Mouse (Mus musculus): ENCODE data around the gene Ipo13. TPM values are rescaled to one million over a fixed set of nuclear protein-coding genes. Genes with fewer than 3 reads are reported as not detected.
A peak's percentile ranks its signal among the peaks of the same experiment; 100 is the strongest.

Gene Ipo13
- total and polyA plus RNA-seq, 2 experiments from 2014 or later: 39.9 to 46.0 TPM

DNA sequence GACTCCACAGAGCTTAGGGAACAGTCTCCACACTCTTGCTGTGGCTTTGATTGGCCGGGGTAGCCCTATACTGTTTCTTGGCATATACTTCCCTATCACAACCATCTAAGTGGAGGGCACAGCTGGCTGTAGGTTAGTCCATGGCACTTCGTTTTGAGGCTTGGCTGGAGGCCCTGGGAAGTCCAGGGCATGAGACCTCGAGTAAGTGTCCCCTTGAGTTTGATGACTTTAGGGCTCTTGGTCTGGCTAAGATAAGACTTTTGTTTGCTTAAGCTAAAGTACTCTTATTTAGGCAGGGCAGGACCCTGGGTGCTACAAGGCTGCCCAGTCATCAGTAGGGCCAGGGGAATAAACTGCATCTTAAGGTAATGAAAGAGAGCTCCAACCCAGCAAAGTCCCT, 16.7 kb downstream of the Ipo13 start:
- DNase-seq (ENCODE audit: low spot score) (no peak), ATAC-seq (ENCODE audit: low FRiP score) (no peak)
- Histone ChIP-seq H3K4me1 (ENCODE audit: insufficient read depth, low read length) (no peaks in the 10 kb centered on the region), H3K4me2 (ENCODE audit: low read depth, low read length, poor library complexity, severe bottlenecking) (no peak overlapping the region), H3K9ac (replicated peaks; ENCODE audit: low read length, poor library complexity, severe bottlenecking) (no peak overlapping the region), H3K4me3 (ENCODE audit: low read depth, low read length) (no peak overlapping the region), H3K27me3 (ENCODE audit: insufficient read depth, low read length) (no peaks in the 10 kb centered on the region), H3K36me3 (ENCODE audit: insufficient read depth, low read length) (peaks cover 79% of the 10 kb centered on the region), H3K9me3 (ENCODE audit: low read length) (no peaks in the 10 kb centered on the region), H3K27ac (ENCODE audit: low read depth, low read length) (no peak overlapping the region)
- 88% methylated on average over 3 of the region's 3 CpGs for WGBS
- no peak for TF ChIP-seq CTCF (IDR thresholded peaks at IDR 0.05)

DNA sequence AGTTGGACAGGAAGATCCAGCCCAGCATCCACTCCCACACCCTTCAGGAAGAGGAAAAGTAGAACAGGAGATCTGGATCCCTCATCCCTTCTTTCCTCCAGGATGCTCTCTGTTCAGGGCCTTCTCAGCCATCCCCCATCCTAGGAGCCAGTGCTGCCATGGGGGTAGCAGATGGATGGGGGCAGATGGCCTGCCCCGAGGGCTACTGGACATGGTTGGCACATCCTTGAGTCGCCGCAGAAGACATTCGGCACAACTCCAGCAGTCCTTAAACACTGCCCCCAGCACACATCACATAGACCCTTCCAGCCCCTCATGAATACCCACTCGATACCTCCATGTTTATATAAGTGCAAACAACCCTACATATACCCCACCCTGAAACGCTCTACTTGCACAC, 18.8 kb downstream of the Ipo13 start:
- no peak overlapping the region for H3K27ac ChIP-seq (ENCODE audit: low read depth, low read length)
- no peaks in the 10 kb centered on the region for H3K9me3 ChIP-seq (ENCODE audit: low read length)
- no peak overlapping the region for H3K4me2 ChIP-seq (ENCODE audit: low read depth, low read length, poor library complexity, severe bottlenecking)
- ATAC-seq (ENCODE audit: low FRiP score) (no peak), DNase-seq (ENCODE audit: low spot score) (no peak)
- no peak for TF ChIP-seq CTCF (IDR thresholded peaks at IDR 0.05)
- H3K4me3 ChIP-seq (ENCODE audit: low read depth, low read length): no peak overlapping the region
- H3K27me3 ChIP-seq (ENCODE audit: insufficient read depth, low read length): no peaks in the 10 kb centered on the region
- WGBS: 96% methylated on average over 6 of the region's 6 CpGs
- peaks cover 3% of the 10 kb centered on the region; the same call in 1 of the 2 replicates for H3K4me1 ChIP-seq (ENCODE audit: insufficient read depth, low read length)
- H3K9ac ChIP-seq (replicated peaks; ENCODE audit: low read length, poor library complexity, severe bottlenecking): no peak overlapping the region
- H3K36me3 ChIP-seq (ENCODE audit: insufficient read depth, low read length): peaks cover 58% of the 10 kb centered on the region

DNA sequence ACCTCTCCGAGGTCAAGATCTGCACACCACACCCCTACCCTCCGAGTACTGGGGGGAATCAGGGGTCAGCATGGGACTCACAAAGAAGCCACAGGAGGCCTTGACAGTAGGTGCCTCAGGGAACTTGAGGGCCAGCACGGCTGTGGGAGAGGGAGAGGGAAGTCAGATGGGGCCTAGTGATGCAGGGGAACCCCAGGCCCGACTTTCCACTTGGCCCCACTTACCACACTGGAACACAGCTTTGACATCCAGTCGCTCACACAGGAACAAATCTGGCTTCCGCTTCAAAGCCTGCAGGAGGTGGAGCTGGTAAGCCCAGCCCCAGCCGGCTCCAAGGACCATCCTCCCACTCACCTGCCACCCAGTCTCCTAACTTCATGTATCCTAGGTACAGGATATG, 19.5 kb downstream of the Ipo13 start:
- Histone ChIP-seq H3K36me3 (ENCODE audit: insufficient read depth, low read length) (peaks cover 51% of the 10 kb centered on the region), H3K27ac (ENCODE audit: low read depth, low read length) (no peak overlapping the region), H3K9ac (replicated peaks; ENCODE audit: low read length, poor library complexity, severe bottlenecking) (no peak overlapping the region), H3K4me3 (ENCODE audit: low read depth, low read length) (no peak overlapping the region), H3K27me3 (ENCODE audit: insufficient read depth, low read length) (no peaks in the 10 kb centered on the region), H3K9me3 (ENCODE audit: low read length) (no peaks in the 10 kb centered on the region), H3K4me1 (ENCODE audit: insufficient read depth, low read length) (peaks cover 3% of the 10 kb centered on the region; the same call in 1 of the 2 replicates), H3K4me2 (ENCODE audit: low read depth, low read length, poor library complexity, severe bottlenecking) (no peak overlapping the region)
- ATAC-seq (ENCODE audit: low FRiP score): no peak
- WGBS: 84% methylated on average over 7 of the region's 7 CpGs
- TF ChIP-seq CTCF (IDR thresholded peaks at IDR 0.05): no peak
- no peak for DNase-seq (ENCODE audit: low spot score)

DNA sequence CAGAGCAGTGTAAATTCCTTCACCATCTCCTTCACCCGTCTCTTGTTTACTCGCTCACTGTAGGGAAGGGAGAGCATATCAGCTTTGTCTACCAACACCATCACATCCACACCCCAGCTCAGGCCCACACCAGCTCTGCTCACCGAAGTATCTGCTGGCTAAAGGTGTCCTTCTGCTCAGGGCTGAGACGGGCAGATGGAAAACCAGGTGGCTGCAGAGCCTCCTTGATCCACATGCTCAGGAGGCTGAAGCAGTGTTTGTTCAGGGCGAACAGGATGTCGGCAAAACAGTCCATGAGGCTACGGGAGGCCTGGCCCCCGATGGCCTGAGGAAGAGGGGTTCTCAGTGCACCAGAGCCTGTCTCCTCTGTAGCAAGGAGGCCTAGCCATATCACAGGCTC, 20.2 kb downstream of the Ipo13 start:
- DNase-seq (ENCODE audit: low spot score): no peak
- Histone ChIP-seq H3K9ac (replicated peaks; ENCODE audit: low read length, poor library complexity, severe bottlenecking) (no peak overlapping the region), H3K27me3 (ENCODE audit: insufficient read depth, low read length) (no peaks in the 10 kb centered on the region), H3K4me1 (ENCODE audit: insufficient read depth, low read length) (peaks cover 3% of the 10 kb centered on the region; the same call in 1 of the 2 replicates), H3K4me2 (ENCODE audit: low read depth, low read length, poor library complexity, severe bottlenecking) (no peak overlapping the region), H3K4me3 (ENCODE audit: low read depth, low read length) (no peak overlapping the region), H3K27ac (ENCODE audit: low read depth, low read length) (no peak overlapping the region), H3K36me3 (ENCODE audit: insufficient read depth, low read length) (peaks cover 44% of the 10 kb centered on the region), H3K9me3 (ENCODE audit: low read length) (no peaks in the 10 kb centered on the region)
- 96% methylated on average over 8 of the region's 8 CpGs for WGBS
- no peak for ATAC-seq (ENCODE audit: low FRiP score)
- TF ChIP-seq CTCF (IDR thresholded peaks at IDR 0.05): no peak

DNA sequence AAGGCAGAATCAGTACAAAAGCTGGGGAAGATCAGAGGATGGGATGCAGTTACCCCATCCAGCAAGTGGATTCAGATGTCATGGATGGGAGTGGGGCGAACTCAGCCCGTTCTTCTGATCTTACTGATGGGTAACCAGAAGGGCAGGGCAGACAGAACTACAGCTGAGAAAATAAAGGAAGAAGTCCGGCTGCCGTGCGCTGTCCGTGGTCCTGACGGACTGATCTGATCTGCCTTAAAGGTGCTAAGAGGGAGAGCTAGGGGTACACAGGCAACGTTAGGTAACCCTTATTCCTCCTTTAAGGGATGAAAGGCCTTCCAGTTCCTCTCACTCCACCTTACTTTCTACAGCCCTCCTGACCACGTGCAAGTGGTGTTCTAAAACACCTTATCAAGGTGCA, 21.4 kb downstream of the Ipo13 start:
- Histone ChIP-seq H3K27ac (ENCODE audit: low read depth, low read length) (no peak overlapping the region), H3K36me3 (ENCODE audit: insufficient read depth, low read length) (peaks cover 39% of the 10 kb centered on the region), H3K4me3 (ENCODE audit: low read depth, low read length) (no peak overlapping the region), H3K4me1 (ENCODE audit: insufficient read depth, low read length) (peaks cover 3% of the 10 kb centered on the region; the same call in 1 of the 2 replicates), H3K9me3 (ENCODE audit: low read length) (no peaks in the 10 kb centered on the region), H3K9ac (replicated peaks; ENCODE audit: low read length, poor library complexity, severe bottlenecking) (no peak overlapping the region), H3K4me2 (ENCODE audit: low read depth, low read length, poor library complexity, severe bottlenecking) (no peak overlapping the region), H3K27me3 (ENCODE audit: insufficient read depth, low read length) (no peaks in the 10 kb centered on the region)
- 29% methylated on average over 9 of the region's 9 CpGs for WGBS
- ATAC-seq (ENCODE audit: low FRiP score) (no peak), DNase-seq (ENCODE audit: low spot score) (no peak)
- no peak for TF ChIP-seq CTCF (IDR thresholded peaks at IDR 0.05)

DNA sequence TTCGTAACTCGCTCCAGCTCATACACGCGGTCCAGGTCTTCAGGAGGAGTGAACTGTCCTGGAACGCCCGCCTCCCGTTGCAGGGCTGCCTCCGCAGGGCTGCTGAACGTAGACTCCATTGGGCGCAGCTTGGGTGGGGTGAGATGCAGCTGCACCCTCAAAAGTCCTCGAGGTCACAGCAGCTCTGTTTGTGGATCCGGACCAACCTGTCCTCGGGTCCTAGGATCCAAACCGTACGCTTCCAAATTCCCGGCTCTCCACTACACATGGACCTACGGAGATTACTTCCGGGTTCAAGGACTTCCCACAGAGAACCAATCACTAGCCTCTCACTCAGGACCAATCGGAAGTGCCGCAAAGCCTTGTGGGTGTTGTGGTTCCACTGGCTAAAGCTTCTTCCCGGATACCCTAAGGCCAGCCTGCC, 23.0 kb downstream of the Ipo13 start, which contains the start of gene Dph2:
TSS of gene Dph2 (minus strand) at position 295 of the 424 bp plus-strand sequence.
- peak; percentile 83 for ATAC-seq (ENCODE audit: low FRiP score)
- Histone ChIP-seq H3K36me3 (ENCODE audit: insufficient read depth, low read length) (peaks cover 29% of the 10 kb centered on the region), H3K4me2 (ENCODE audit: low read depth, low read length, poor library complexity, severe bottlenecking) (peak within 1 kb of the TSS; percentile 97), H3K27ac (ENCODE audit: low read depth, low read length) (no peak within 1 kb of the TSS), H3K9me3 (ENCODE audit: low read length) (no peaks in the 10 kb centered on the region), H3K9ac (replicated peaks; ENCODE audit: low read length, poor library complexity, severe bottlenecking) (peak within 1 kb of the TSS; percentile 59), H3K4me1 (ENCODE audit: insufficient read depth, low read length) (peaks cover 6% of the 10 kb centered on the region; the same call in 1 of the 2 replicates), H3K4me3 (ENCODE audit: low read depth, low read length) (peak within 1 kb of the TSS; percentile 68), H3K27me3 (ENCODE audit: insufficient read depth, low read length) (no peaks in the 10 kb centered on the region)
- 0% methylated on average over 21 of the region's 21 CpGs for WGBS
- TF ChIP-seq CTCF (IDR thresholded peaks at IDR 0.05): no peak
- peak; percentile 96 for DNase-seq (ENCODE audit: low spot score)
